Mouse (Mus musculus) neural tube, embryonic 13.5 days (tissue): ENCODE data around the gene Gm20937. TPM values are rescaled to one million over a fixed set of nuclear protein-coding genes. Genes with fewer than 3 reads are reported as not detected.
"Not testable (repeated sequence)": the region's sequence is repeated elsewhere in the genome, so short reads cannot be mapped to it uniquely, and the experiment has no call there.

Source experiments
- ATAC-seq: fragments of 200-750 bp; cut with Nextera tagmentation; 2 replicates; pipeline ENCODE4 v1.8.0; 2017; ENCODE audit warnings: low read depth, mild to moderate bottlenecking, moderate TSS enrichment, moderate library complexity
- H3K27ac ChIP-seq: fragments of 300-500 bp; sonication (generic); replicated peaks from 2 replicates; pipeline ENCODE4 v1.5.1; 2015; ENCODE audit warnings: moderate library complexity, mild to moderate bottlenecking, inconsistent platforms
- H3K27me3 ChIP-seq: fragments of 300-500 bp; sonication (generic); 2 replicates; pipeline ENCODE4 v1.6.1; 2015; ENCODE audit warnings: mild to moderate bottlenecking, inconsistent platforms
- H3K36me3 ChIP-seq: fragments of 300-500 bp; sonication (generic); 2 replicates; pipeline ENCODE4 v1.6.1; 2015; ENCODE audit warnings: mild to moderate bottlenecking, inconsistent platforms
- H3K4me1 ChIP-seq: fragments of 300-500 bp; sonication (generic); replicated peaks from 2 replicates; pipeline ENCODE4 v1.6.1; 2015; ENCODE audit warnings: inconsistent platforms
- H3K4me2 ChIP-seq: fragments of 300-500 bp; sonication (generic); 2 replicates; pipeline ENCODE4 v1.6.1; 2015; ENCODE audit warnings: inconsistent platforms, mild to moderate bottlenecking, moderate library complexity
- H3K4me3 ChIP-seq: fragments of 300-500 bp; sonication (generic); 2 replicates; pipeline ENCODE4 v1.5.1; 2015; ENCODE audit warnings: mild to moderate bottlenecking, inconsistent platforms
- H3K9ac ChIP-seq: fragments of 300-500 bp; sonication (generic); 2 replicates; pipeline ENCODE4 v1.6.1; 2015; ENCODE audit warnings: moderate library complexity, mild to moderate bottlenecking, inconsistent platforms
- H3K9me3 ChIP-seq: fragments of 300-500 bp; sonication (generic); 2 replicates; pipeline ENCODE4 v1.6.1; 2016; ENCODE audit warnings: inconsistent platforms
- WGBS: fragments of 180-500 bp; shearing (Covaris S2); methylation state at CpG from one replicate; pipeline ENCODE4 v1.1.7; 2015; 5-methylcytosine and 5-hydroxymethylcytosine counted together
- polyA plus RNA-seq: library from polyadenylated mRNA; unstranded; fragments of >200 nt; fragmentation: Nextera tagmentation; extraction: Ambion mirVana; gene quantifications from 2 replicates; pipeline ENCODE4 v1.2.1, GENCODE M21; 2015

Gm20937 gene
- polyA plus RNA-seq: not detected in 2 replicates

GRCm38 (mm10) chrY:68294798-68295197, at the start of gene Gm20937:
TSS of gene Gm20937 (minus strand) at chrY:68294898.
- H3K4me1 ChIP-seq, H3K4me2 ChIP-seq, H3K27ac ChIP-seq, H3K9ac ChIP-seq, H3K4me3 ChIP-seq, ATAC-seq, H3K27me3 ChIP-seq, H3K9me3 ChIP-seq, H3K36me3 ChIP-seq: not testable (repeated sequence)
- no CpG with 5 or more reads among the region's 6 CpGs for WGBS

Other genes starting within 250 kb of the Gm20937 start
- not detected in 2 replicates for gene Gm20816, start 243.1 kb upstream of the Gm20937 start, polyA plus RNA-seq